Mouse (Mus musculus): ENCODE data around the gene Jag1.

DNA sequence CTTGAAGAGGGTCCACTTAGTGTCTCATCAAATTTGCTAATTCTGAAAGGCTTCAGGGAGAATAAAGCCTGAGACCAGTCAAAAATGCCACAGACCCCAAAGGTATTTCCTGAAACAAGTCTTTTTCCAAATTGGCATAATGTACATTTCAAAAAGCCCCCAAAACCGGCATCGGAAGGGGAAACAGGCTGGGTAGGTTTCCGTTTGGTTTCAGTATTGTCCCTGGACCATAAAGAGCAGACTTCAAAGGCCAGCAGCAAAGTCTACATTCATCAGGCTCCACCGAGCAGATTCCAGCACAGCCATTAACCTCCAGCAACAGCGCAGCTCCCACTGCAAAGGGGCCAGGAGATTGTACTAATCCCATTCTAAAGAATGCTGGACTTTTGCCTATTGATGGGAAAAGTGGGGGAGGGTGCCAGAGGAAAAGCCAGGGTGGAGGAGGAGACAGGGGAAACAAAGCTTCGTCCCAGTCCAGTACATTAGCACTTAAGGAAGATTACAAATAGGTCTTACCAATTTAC, 17.2 kb downstream of the Jag1 start:
- TF ChIP-seq POLR2A (IDR thresholded peaks at IDR 0.05; ENCODE audit: borderline replicate concordance, insufficient read depth, low read length), result no peak
- TF ChIP-seq CTCF (IDR thresholded peaks at IDR 0.05; ENCODE audit: borderline replicate concordance, insufficient read depth, low read depth, low read length), result no peak

All from cerebellum, adult 2 months (tissue).